Mouse (Mus musculus): ENCODE data around the gene Filip1. TPM values are rescaled to one million over a fixed set of nuclear protein-coding genes. Genes with fewer than 3 reads are reported as not detected.

The Filip1 gene
- polyA plus RNA-seq, 1 experiment from 2014 or later: 1.5 TPM

Other genes with a start within 250 kb of the Filip1 start
- 44.1 and 47.7 TPM in 2 replicates for gene Tmem30a, start 219.3 kb downstream of the Filip1 start, polyA plus RNA-seq (2014; fragmentation: Nextera tagmentation; extraction: Ambion mirVana)
- 67.1 and 71.4 TPM in 2 replicates for gene Senp6, start 54.1 kb upstream of the Filip1 start, polyA plus RNA-seq (2014; fragmentation: Nextera tagmentation; extraction: Ambion mirVana)
- 7.4 and 8.3 TPM in 2 replicates for gene Myo6, start 152.2 kb upstream of the Filip1 start, polyA plus RNA-seq (2014; fragmentation: Nextera tagmentation; extraction: Ambion mirVana)